Mouse (Mus musculus) ES-E14 (cell line): ENCODE measurements at regions not wholly inside any gene's neighbourhood (a gene's known extent, or its start where the extent isn't known, plus 50 kb on each side); places are given as distances from the start of the nearest gene placed in this dataset.

Experiments used
- DNase-seq: peaks from one replicate; pipeline ENCODE4 v3.0.0-alpha.2; 2013; ENCODE audit warnings: low read depth, low spot score
- H3K27ac ChIP-seq: 2 replicates; pipeline ENCODE4 v1.5.1; 2012; ENCODE audit warnings: low read depth, mild to moderate bottlenecking, low read length, moderate library complexity, mixed read lengths; ENCODE audit not compliant: poor library complexity, insufficient read depth, severe bottlenecking
- H3K36me3 ChIP-seq: 2 replicates; pipeline ENCODE4 v1.6.1; 2012; ENCODE audit warnings: mild to moderate bottlenecking, low read length, moderate library complexity, mixed read lengths; ENCODE audit not compliant: control insufficient read depth, poor library complexity, insufficient read depth, severe bottlenecking
- H3K4me1 ChIP-seq, 2 experiments: fragments of 150-350 bp in 1 of 2; sonication (generic) in 1 of 2; 2 replicates each; pipeline ENCODE4 v1.6.1; 2012; ENCODE audit warnings: low read length in 2 of 2, mild to moderate bottlenecking in 1 of 2, mixed read lengths in 1 of 2; ENCODE audit not compliant: control insufficient read depth in 2 of 2, insufficient read depth in 2 of 2, poor library complexity in 1 of 2
- H3K4me3 ChIP-seq, 2 experiments: fragments of 150-350 bp in 1 of 2; sonication (generic) in 1 of 2; 2 replicates each; pipeline ENCODE4 v1.5.1; 2012; ENCODE audit warnings: low read length in 2 of 2, low read depth in 1 of 2, mild to moderate bottlenecking in 1 of 2, mixed read lengths in 1 of 2; ENCODE audit not compliant: insufficient read depth in 1 of 2, poor library complexity in 1 of 2, severe bottlenecking in 1 of 2
- H3K9ac ChIP-seq: 2 replicates; pipeline ENCODE4 v1.6.1; 2012; ENCODE audit warnings: low read depth, mild to moderate bottlenecking, low read length, mixed read lengths; ENCODE audit not compliant: poor library complexity, insufficient read depth, severe bottlenecking
- H3K9me3 ChIP-seq: fragments of 150-350 bp; sonication (generic); 2 replicates; pipeline ENCODE4 v1.6.1; 2012; ENCODE audit warnings: low read depth, mild to moderate bottlenecking, low read length; ENCODE audit not compliant: control insufficient read depth, insufficient read depth
- CHD2 ChIP-seq: IDR thresholded peaks from 2 replicates; pipeline ENCODE4 v1.6.1; 2014; ENCODE audit warnings: mild to moderate bottlenecking, low read depth, low read length, inconsistent platforms
- HCFC1 ChIP-seq: IDR thresholded peaks from 2 replicates; pipeline ENCODE4 v1.6.1; 2012; ENCODE audit warnings: low read length, inconsistent platforms, borderline replicate concordance; ENCODE audit not compliant: insufficient read depth
- MAFK ChIP-seq: IDR thresholded peaks from 2 replicates; pipeline ENCODE4 v1.6.1; 2014; ENCODE audit warnings: mild to moderate bottlenecking, low read depth, low read length, inconsistent platforms; ENCODE audit not compliant: insufficient read depth
- ZC3H11A ChIP-seq: IDR thresholded peaks from 2 replicates; pipeline ENCODE4 v1.6.1; 2012; ENCODE audit warnings: low read depth, mild to moderate bottlenecking, inconsistent platforms, low read length, borderline replicate concordance
- ZNF384 ChIP-seq: IDR thresholded peaks from 2 replicates; pipeline ENCODE4 v1.6.1; 2012; ENCODE audit warnings: low read depth, low read length, inconsistent platforms
- in situ Hi-C, 2 experiments: fragments of 600-800 bp; cut with MboI; formaldehyde crosslinking; loops; one replicate each; pipeline ENCODE4 v1.15.1; 2025; ENCODE audit warnings: low sequenced_read_pairs in 2 of 2, inconsistent platforms in 1 of 2; ENCODE audit not compliant: unreplicated experiment in 2 of 2

DNA sequence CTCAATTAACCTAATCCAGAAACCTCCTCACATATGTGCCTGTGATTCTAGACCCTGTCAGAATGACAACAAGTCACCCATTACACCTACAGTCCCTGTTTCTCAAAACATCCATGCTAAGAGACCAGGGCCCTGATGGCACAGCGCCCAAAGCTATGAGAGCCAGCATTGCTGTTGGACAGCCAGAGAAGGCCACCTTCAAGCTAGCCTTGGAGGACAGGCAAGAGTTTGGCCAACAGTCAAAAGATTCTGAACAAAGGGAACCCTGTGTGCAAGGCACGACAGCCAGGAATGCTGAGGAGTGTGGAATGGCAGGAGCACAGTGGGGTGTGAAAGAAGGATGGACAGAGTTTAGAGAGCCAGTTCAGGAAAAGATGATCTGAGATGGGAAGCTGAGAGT lies 66.6 kb upstream of the Usp47 start:
- Histone ChIP-seq H3K4me1 (no peaks in the 10 kb centered on the region), H3K4me3 (no peak overlapping the region), H3K9ac (no peak overlapping the region), H3K36me3 (no peaks in the 10 kb centered on the region), H3K27ac (no peak overlapping the region), H3K9me3 (no peaks in the 10 kb centered on the region)
- in situ Hi-C loops = no loop called here
- no peak for DNase-seq
- no peak for TF ChIP-seq ZNF384
- TF ChIP-seq HCFC1 = no peak
- TF ChIP-seq CHD2 = no peak
- no peak for TF ChIP-seq ZC3H11A
- TF ChIP-seq MAFK = no peak

- Histone ChIP-seq H3K9ac (no peak overlapping the region), H3K4me3 (no peak overlapping the region), H3K27ac (no peak overlapping the region), H3K4me1 (no peaks in the 10 kb centered on the region), H3K9me3 (no peaks in the 10 kb centered on the region), H3K36me3 (no peaks in the 10 kb centered on the region)
- TF ChIP-seq MAFK = no peak
- TF ChIP-seq ZC3H11A = no peak
- no peak for TF ChIP-seq CHD2
- TF ChIP-seq HCFC1 = no peak
- TF ChIP-seq ZNF384 = no peak
- in situ Hi-C loops = no loop called here
- DNase-seq = no peak
Observed at GRCm38 (mm10) chr7:111939631-111940030, 83.7 kb upstream of the Usp47 start.

DNA sequence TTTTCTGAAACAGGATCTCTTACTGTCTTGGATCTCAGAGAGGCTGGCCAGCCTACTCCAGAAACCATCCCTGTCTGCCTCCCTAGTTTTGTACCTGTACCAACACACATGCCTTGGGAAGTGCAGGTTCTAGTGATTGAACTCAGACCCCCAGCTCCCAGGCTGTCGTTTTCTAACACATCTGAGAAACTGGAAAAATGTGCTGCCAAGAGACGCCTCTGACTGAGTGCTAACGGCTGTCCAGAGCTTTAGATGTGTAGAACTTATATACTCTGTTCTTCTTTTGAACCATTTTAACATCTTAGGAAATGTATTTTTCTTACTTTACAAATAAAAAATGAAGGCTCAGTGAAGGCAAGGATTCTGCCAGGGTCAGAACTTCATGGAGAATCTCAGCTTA lies 85.8 kb upstream of the Usp47 start:
- Histone ChIP-seq H3K4me3 (no peak overlapping the region), H3K36me3 (no peaks in the 10 kb centered on the region), H3K4me1 (no peaks in the 10 kb centered on the region), H3K9me3 (no peaks in the 10 kb centered on the region), H3K27ac (no peak overlapping the region), H3K9ac (no peak overlapping the region)
- in situ Hi-C loops = no loop called here
- no peak for TF ChIP-seq MAFK
- TF ChIP-seq ZNF384 = no peak
- no peak for TF ChIP-seq ZC3H11A
- TF ChIP-seq CHD2 = no peak
- no peak for DNase-seq

GRCm38 (mm10) chr7:111937102-111937501 lies 86.2 kb upstream of the Usp47 start:
- Histone ChIP-seq H3K9me3 (no peaks in the 10 kb centered on the region), H3K36me3 (no peaks in the 10 kb centered on the region), H3K27ac (no peak overlapping the region), H3K4me3 (no peak overlapping the region), H3K9ac (no peak overlapping the region), H3K4me1 (no peaks in the 10 kb centered on the region)
- DNase-seq = no peak
- TF ChIP-seq MAFK = no peak
- no peak for TF ChIP-seq ZNF384
- no peak for TF ChIP-seq HCFC1
- no peak for TF ChIP-seq CHD2
- no peak for TF ChIP-seq ZC3H11A
- in situ Hi-C loops = no loop called here

DNA sequence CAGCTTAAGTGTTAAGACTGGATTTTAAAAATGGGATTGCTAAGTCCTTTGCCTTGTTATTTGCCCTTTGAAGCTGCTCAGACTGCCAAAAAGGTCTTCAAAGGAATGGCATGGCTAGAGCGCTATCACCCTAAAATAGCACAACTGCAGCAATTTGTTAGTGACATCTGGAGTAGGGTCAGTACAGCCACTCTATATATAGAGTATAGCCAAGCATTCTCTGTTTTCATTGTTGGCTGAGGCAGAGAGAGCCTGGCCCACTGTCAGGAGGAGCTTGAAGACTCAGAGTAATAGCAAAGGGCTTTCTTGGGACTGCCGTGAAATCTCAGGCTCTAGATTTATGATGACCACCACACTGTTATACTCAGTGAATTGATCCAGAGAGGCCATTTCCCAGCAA lies 90.6 kb upstream of the Usp47 start:
- Histone ChIP-seq H3K36me3 (no peaks in the 10 kb centered on the region), H3K9ac (no peak overlapping the region), H3K9me3 (no peaks in the 10 kb centered on the region), H3K27ac (no peak overlapping the region), H3K4me1 (no peaks in the 10 kb centered on the region), H3K4me3 (no peak overlapping the region)
- no peak for DNase-seq
- TF ChIP-seq CHD2 (no peak), HCFC1 (no peak), ZNF384 (no peak), MAFK (no peak), ZC3H11A (no peak)
- in situ Hi-C loops = no loop called here
